Mouse (Mus musculus): ENCODE results near the gene Fmc1. TPM values are rescaled to one million over a fixed set of nuclear protein-coding genes. Genes with fewer than 3 reads are reported as not detected.
"Not testable (repeated sequence)": the region's sequence is repeated elsewhere in the genome, so short reads cannot be mapped to it uniquely, and the experiment has no call there.

Gene Fmc1
- polyA plus RNA-seq, 2 experiments = 54.6 to 91.8 TPM

- WGBS (ENCODE audit: insufficient replicate concordance) = under 1% methylated on average over 53 of the region's 53 CpGs
These were observed 1.5 kb downstream of the Fmc1 start for GRCm38 (mm10) chr6:38534640-38535365.

GRCm38 (mm10) chr6:38535366-38535690 is 2.0 kb downstream of the Fmc1 start:
- Histone ChIP-seq H3K27me3 (ENCODE audit: control insufficient read depth, insufficient read depth, low read length) (no peaks in the 10 kb centered on the region), H3K4me1 (replicated peaks; ENCODE audit: control insufficient read depth in 2 of 2, insufficient read depth in 2 of 2, low read length in 1 of 2) (peaks cover 2 to 12% of the 10 kb centered on the region in 2 experiments), H3K9ac (replicated peaks) (peak overlapping the region; percentile 88), H3K4me2 (ENCODE audit: low read depth) (peak overlapping the region; percentile 79), H3K27ac (peak overlapping the region; percentile 61), H3K9me3 (ENCODE audit: control insufficient read depth, low read length) (no peaks in the 10 kb centered on the region), H3K4me3 (ENCODE audit: insufficient read depth in 1 of 2, low read depth in 2 of 2, low read length in 2 of 2) (peak overlapping the region; percentile 79 to 88), H3K36me3 (replicated peaks; ENCODE audit: control insufficient read depth, insufficient read depth, low read depth) (no peaks in the 10 kb centered on the region)
- ATAC-seq (ENCODE audit: insufficient read depth) (no peak), DNase-seq (ENCODE audit: low read depth in 3 of 3, low spot score in 3 of 3) (no peak)
- 0% methylated on average over 9 of the region's 9 CpGs for WGBS (ENCODE audit: insufficient replicate concordance)
- no peak for TF ChIP-seq CTCF (IDR thresholded peaks at IDR 0.05; ENCODE audit: low read depth)

More at GRCm38 (mm10) chr6:38534640-38535365, 1.5 kb downstream of the Fmc1 start:
- no peaks in the 10 kb centered on the region for H3K36me3 ChIP-seq (replicated peaks; ENCODE audit: control insufficient read depth, insufficient read depth, low read depth)
- H3K4me2 ChIP-seq (ENCODE audit: low read depth) = peak overlapping the region; percentile 79
- H3K4me3 ChIP-seq (ENCODE audit: insufficient read depth in 1 of 2, low read depth in 2 of 2, low read length in 2 of 2) = peak overlapping the region; percentile 79 to 88
- H3K9ac ChIP-seq (replicated peaks) = peak overlapping the region; percentile 88
- ATAC-seq (ENCODE audit: insufficient read depth) (peak; percentile 81), DNase-seq (ENCODE audit: low read depth in 3 of 3, low spot score in 3 of 3) (peak; percentile 89 to 95 (median 90))
- H3K27ac ChIP-seq = peak overlapping the region; percentile 91
- TF ChIP-seq CTCF (IDR thresholded peaks at IDR 0.05; ENCODE audit: low read depth) = peak; percentile 99
- no peak for TF ChIP-seq EP300 (IDR thresholded peaks at IDR 0.05; ENCODE audit: low read depth)
- no peaks in the 10 kb centered on the region for H3K27me3 ChIP-seq (ENCODE audit: control insufficient read depth, insufficient read depth, low read length)
- no peaks in the 10 kb centered on the region for H3K9me3 ChIP-seq (ENCODE audit: control insufficient read depth, low read length)
- peaks cover 2 to 12% of the 10 kb centered on the region in 2 experiments for H3K4me1 ChIP-seq (replicated peaks; ENCODE audit: control insufficient read depth in 2 of 2, insufficient read depth in 2 of 2, low read length in 1 of 2)

GRCm38 (mm10) chr6:38535788-38536187 is 2.5 kb downstream of the Fmc1 start:
- Histone ChIP-seq H3K27ac (no peak overlapping the region), H3K9ac (replicated peaks) (peak overlapping the region; percentile 88), H3K9me3 (ENCODE audit: control insufficient read depth, low read length) (no peaks in the 10 kb centered on the region), H3K4me1 (replicated peaks; ENCODE audit: control insufficient read depth in 2 of 2, insufficient read depth in 2 of 2, low read length in 1 of 2) (peaks cover 2 to 12% of the 10 kb centered on the region in 2 experiments), H3K36me3 (replicated peaks; ENCODE audit: control insufficient read depth, insufficient read depth, low read depth) (no peaks in the 10 kb centered on the region), H3K4me3 (ENCODE audit: insufficient read depth in 1 of 2, low read depth in 2 of 2, low read length in 2 of 2) (peak overlapping the region in 1 of 2 experiments; percentile 88; a peak in 2 of 4 replicates), H3K27me3 (ENCODE audit: control insufficient read depth, insufficient read depth, low read length) (no peaks in the 10 kb centered on the region), H3K4me2 (ENCODE audit: low read depth) (peak overlapping the region; percentile 79)
- no peak for TF ChIP-seq EP300 (IDR thresholded peaks at IDR 0.05; ENCODE audit: low read depth)
- TF ChIP-seq CTCF (IDR thresholded peaks at IDR 0.05; ENCODE audit: low read depth) = no peak
- DNase-seq (ENCODE audit: low read depth in 3 of 3, low spot score in 3 of 3) = no peak
- 59% methylated on average over 1 of the region's 1 CpGs for WGBS (ENCODE audit: insufficient replicate concordance)
- no peak for ATAC-seq (ENCODE audit: insufficient read depth)

GRCm38 (mm10) chr6:38544141-38544540 is 10.8 kb downstream of the Fmc1 start:
- WGBS (ENCODE audit: insufficient replicate concordance) = 84% methylated on average over 4 of the region's 5 CpGs
- not testable (repeated sequence) for H3K9ac ChIP-seq (replicated peaks); H3K27me3 ChIP-seq (ENCODE audit: control insufficient read depth, insufficient read depth, low read length)

GRCm38 (mm10) chr6:38547005-38547404 is 13.7 kb downstream of the Fmc1 start:
- H3K9ac ChIP-seq (replicated peaks); H3K36me3 ChIP-seq (replicated peaks; ENCODE audit: control insufficient read depth, insufficient read depth, low read depth); ATAC-seq (ENCODE audit: insufficient read depth); H3K27me3 ChIP-seq (ENCODE audit: control insufficient read depth, insufficient read depth, low read length); H3K4me3 ChIP-seq (ENCODE audit: insufficient read depth in 1 of 2, low read depth in 2 of 2, low read length in 2 of 2); H3K4me2 ChIP-seq (ENCODE audit: low read depth); H3K27ac ChIP-seq; H3K9me3 ChIP-seq (ENCODE audit: control insufficient read depth, low read length); DNase-seq (ENCODE audit: low read depth in 3 of 3, low spot score in 3 of 3): not testable (repeated sequence)
- peaks cover 9 to 12% of the 10 kb centered on the region in 2 experiments for H3K4me1 ChIP-seq (replicated peaks; ENCODE audit: control insufficient read depth in 2 of 2, insufficient read depth in 2 of 2, low read length in 1 of 2)
- WGBS (ENCODE audit: insufficient replicate concordance) = 73% methylated on average over 2 of the region's 2 CpGs

More at GRCm38 (mm10) chr6:38544141-38544540, 10.8 kb downstream of the Fmc1 start:
- not testable (repeated sequence) for H3K4me3 ChIP-seq (ENCODE audit: insufficient read depth in 1 of 2, low read depth in 2 of 2, low read length in 2 of 2); H3K9me3 ChIP-seq (ENCODE audit: control insufficient read depth, low read length); H3K27ac ChIP-seq; ATAC-seq (ENCODE audit: insufficient read depth); H3K4me1 ChIP-seq (replicated peaks; ENCODE audit: control insufficient read depth in 2 of 2, insufficient read depth in 2 of 2, low read length in 1 of 2); H3K36me3 ChIP-seq (replicated peaks; ENCODE audit: control insufficient read depth, insufficient read depth, low read depth); DNase-seq (ENCODE audit: low read depth in 3 of 3, low spot score in 3 of 3); H3K4me2 ChIP-seq (ENCODE audit: low read depth)
